Mouse (Mus musculus): ENCODE data around the gene Habp2.

DNA sequence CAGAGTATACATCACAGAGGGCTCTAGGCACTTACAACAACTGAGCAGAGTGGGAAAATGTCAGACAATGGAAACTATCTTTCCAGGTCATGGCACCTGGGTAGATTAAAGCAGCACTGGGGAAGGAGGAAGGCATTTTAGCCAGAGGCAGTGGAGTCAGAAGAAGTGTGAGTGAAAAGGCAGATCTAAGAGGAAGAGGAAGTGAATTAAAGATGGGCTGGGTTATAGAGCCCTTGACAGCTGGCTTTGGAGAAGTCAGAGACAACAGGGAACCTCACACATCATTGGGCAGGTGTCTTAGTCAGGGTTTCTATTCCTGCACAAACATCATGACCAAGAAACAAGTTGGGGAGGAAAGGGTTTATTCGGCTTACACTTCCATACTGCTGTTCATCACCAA lies 30.2 kb upstream of the Habp2 start:
- TF ChIP-seq CTCF (IDR thresholded peaks at IDR 0.05; ENCODE audit: insufficient read depth, low read length), result no peak
- TF ChIP-seq POLR2A (IDR thresholded peaks at IDR 0.05; ENCODE audit: borderline replicate concordance, extremely low read depth, low read depth, low read length), result no peak
